Mouse (Mus musculus) splenic B cell, adult 2 months (primary cell): ENCODE data around the gene Dpy30.

Experiments used
- DNase-seq: peaks from one replicate; pipeline ENCODE4 v3.0.0-alpha.2; 2011; ENCODE audit warnings: low read depth, low spot score
- H3K27me3 ChIP-seq: 2 replicates; pipeline ENCODE4 v1.6.1; 2012; ENCODE audit warnings: mild to moderate bottlenecking, low read length, moderate library complexity, mixed read lengths; ENCODE audit not compliant: control insufficient read depth, poor library complexity, insufficient read depth, severe bottlenecking
- H3K36me3 ChIP-seq: 2 replicates; pipeline ENCODE4 v1.6.1; 2012; ENCODE audit warnings: mild to moderate bottlenecking, low read length, moderate library complexity, mixed read lengths; ENCODE audit not compliant: control insufficient read depth, poor library complexity, insufficient read depth, severe bottlenecking

Dpy30 gene

DNA sequence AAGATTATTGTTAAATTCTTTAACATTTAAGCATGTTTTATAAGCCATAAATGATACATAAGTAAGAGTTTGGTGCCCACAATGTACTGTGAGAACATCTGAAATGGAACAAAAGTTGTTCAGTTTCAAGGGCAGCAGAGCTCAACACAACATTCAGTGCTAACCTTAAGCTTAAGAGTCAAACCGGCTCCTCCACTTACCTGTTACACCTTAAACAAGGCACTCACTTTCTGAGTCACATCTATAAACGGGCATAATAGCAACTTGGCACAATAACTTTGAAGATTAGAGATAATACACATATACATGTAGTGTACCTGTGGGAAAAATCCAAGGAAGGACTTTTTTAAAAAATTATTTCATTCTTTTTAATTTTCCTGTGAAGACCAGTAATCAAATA lies 38.0 kb downstream of the Dpy30 start:
- no peak for DNase-seq
- H3K36me3 ChIP-seq: 0 out of 2 replicates have a peak, but pooled peaks cover 2% of the 10 kb centered on the region
- no peaks in the 10 kb centered on the region for H3K27me3 ChIP-seq

DNA sequence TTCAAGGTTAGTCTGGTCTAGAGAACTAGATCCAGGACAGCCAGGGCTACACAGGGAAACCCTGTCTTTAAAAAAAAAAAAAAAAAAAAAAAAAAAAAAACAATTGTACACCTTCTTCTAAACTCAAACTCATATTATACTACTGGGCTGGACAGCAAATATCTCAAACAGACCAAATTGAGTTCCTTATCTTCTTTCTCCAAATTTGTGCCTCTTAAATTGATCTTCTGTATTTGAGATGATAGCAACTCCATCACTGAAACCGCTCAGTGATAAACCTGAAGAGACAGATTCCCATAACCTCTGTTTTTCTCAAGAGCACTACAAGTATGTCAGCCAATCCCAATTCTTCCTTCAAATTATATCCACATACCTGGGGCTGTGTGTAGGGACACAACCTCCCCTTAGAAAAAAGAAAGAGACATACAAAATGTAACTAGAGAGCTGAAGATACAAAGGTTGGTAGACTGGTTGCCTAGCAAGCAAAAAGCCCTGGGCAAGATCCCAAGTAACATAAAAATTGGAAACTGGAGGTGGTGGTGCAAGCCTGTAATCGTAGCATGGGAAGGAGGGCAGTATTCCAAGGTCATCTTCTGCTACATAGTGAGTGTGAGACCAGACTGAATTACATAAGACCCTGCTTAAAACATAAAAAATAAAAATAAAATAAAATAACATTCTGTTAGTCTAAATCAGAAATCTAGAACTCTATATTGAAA lies 39.2 kb downstream of the Dpy30 start:
- Histone ChIP-seq H3K27me3 (no peaks in the 10 kb centered on the region), H3K36me3 (peaks cover 2% of the 10 kb centered on the region; the same call in 1 of the 2 replicates)
- no peak for DNase-seq

DNA sequence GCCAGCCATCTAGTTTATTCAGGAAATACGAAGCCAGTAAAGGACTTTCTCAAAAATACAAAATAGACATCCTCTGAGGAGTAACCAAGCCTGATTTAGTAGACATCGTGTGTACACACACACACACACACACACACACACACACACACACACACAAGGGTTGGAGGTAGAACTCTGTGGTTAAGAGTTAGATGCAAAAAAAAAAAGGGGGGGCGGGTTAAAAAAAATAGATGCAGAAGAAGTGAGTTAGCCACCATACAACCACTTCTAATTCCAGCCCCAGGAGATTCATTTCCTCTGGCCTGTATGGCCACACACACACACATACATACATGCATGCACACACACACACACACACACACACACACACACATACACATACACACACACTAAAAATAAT lies 41.7 kb downstream of the Dpy30 start:
- peak; percentile 11 for DNase-seq
- Histone ChIP-seq H3K36me3 (peaks cover 2% of the 10 kb centered on the region; the same call in 1 of the 2 replicates), H3K27me3 (no peaks in the 10 kb centered on the region)

DNA sequence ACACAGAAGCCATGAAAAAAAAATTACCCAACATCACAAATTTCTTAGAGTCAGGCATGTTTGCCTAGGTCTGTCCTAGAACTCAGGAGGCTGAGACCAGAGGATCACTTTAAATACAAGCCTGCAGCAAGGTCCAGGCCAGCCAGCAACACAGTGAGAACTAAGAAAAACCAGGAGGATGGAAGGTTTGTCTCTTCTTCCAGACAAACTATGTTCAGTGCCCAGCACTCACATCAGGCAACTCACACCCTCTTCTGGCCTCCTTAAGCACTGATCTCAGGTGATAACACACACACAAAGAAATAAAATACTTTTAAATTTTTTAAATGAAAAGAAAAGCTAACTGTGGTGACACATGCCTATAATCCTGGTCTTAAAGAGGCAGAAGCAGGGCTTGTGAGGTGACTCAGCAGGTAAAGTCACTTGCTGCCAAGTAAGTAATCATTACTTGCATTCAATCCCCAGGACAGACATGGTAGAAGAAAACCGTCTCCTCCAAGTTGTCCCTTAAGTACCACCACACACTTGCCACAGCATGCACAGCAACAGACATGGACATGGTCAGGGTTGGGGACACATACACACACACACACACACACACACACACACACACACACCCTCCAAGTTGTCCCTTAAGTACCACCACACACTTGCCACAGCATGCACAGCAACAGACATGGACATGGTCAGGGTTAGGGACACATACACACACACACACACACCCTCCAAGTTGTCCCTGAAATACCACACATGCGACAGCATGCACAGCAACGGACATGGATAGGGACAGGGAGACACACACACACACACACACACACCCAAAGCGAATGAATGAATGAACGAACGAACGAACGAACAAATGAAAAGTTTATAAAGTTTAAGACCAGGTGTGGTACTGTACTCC lies 44.5 kb downstream of the Dpy30 start:
- Histone ChIP-seq H3K36me3 (peaks cover 3% of the 10 kb centered on the region; the same call in 1 of the 2 replicates), H3K27me3 (no peaks in the 10 kb centered on the region)
- no peak for DNase-seq

DNA sequence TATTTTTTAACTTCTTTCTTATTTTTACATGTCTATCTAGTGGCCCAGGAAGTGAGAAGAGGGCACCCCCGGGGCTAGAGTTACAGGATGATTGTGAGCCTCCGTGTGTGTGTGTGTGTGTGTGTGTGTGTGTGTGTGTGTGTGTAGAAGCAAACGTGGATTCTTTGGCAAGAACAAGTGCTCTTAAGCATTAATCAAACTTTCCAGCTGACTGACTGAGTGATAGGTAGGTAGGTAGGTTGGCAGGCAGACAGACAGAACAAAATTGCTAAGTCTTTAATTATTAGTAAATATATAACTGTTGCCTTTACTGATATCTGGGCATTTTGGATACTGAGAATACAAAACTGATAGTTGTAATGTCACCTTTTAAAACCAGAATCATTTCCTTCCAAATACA lies 49.3 kb downstream of the Dpy30 start:
- no peak for DNase-seq
- Histone ChIP-seq H3K27me3 (no peaks in the 10 kb centered on the region), H3K36me3 (0 out of 2 replicates have a peak, but pooled peaks cover 1% of the 10 kb centered on the region)

DNA sequence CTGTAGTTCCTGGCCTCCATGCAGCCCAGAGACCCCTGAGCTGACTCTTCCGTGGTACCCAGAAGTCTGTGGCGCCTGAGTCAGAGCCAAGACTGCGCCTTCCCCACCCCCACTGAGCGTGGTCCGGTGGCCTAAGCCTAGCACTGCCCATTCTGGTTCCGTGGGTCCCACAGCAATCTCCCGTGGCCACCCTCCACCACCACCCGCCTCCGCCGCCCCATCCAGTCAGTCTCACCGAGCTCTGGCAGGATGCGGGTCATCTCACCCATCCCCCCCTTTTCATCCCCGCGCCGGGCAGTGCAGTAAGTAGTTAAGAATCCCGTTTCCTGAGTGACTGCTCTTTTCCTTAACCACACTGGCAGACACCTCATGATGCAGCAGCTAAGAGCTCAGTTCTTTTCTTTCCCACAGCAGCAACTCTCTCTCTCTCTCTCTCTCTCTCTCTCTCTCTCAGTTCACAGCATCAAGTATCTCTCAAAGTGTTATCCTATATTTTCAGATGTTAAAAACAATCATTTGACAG lies 51.0 kb downstream of the Dpy30 start:
- DNase-seq: no peak
- H3K36me3 ChIP-seq: 0 out of 2 replicates have a peak, but pooled peaks cover 1% of the 10 kb centered on the region
- no peaks in the 10 kb centered on the region for H3K27me3 ChIP-seq

DNA sequence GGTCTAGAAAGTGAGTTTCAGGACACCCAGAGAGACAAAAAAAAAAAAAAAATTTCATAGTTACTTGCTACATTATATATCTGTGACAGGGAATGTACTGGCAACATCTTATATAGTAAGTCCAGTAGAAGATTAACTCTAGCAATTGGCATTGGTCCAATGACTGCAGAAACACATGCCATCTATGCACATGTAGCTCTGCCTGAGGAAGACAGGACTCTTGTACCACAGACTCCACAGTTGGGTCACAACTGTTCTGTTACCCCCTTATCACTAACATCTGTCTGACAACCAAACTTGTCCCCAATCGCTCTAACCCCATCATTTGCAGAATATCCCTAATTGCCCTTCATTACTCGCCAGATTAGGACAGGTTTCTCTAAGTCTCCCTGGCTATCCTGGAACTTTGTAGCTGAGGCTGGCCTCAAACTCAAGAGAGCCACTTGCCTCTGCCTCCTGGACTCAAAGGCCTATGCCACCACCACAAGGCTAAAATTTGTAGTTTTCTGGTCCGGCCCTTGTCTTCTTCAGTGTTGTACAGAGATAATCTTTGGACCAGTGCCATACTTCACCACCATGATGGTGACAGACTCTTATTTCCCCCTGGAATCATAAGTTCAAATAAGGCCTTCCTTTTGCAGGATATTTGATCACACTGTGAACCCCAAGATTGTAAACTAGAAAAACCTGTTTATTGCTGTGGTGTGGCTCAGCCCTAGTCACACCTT lies 52.0 kb downstream of the Dpy30 start:
- no peak for DNase-seq
- H3K27me3 ChIP-seq: no peaks in the 10 kb centered on the region
- H3K36me3 ChIP-seq: 0 out of 2 replicates have a peak, but pooled peaks cover 1% of the 10 kb centered on the region

DNA sequence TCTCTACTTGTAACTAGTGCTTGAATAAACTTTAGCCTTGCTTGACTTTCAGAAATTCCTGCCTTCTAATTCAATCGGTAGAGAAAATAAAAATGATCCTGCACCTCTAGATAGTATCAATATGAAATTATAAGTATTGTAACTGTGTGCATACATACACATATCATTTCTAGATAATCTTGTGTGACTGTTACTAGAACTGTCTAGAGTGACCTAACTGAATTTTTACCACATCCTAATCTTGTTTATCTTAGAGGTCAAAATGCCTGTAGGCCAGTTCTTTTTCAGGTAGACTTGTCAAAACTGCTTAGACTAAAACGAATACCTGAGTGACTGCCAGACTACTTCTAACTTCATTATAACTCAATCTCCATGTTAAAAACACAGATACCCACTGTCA lies 53.5 kb downstream of the Dpy30 start:
- Histone ChIP-seq H3K36me3 (0 out of 2 replicates have a peak, but pooled peaks cover 1% of the 10 kb centered on the region), H3K27me3 (no peaks in the 10 kb centered on the region)
- DNase-seq: no peak

DNA sequence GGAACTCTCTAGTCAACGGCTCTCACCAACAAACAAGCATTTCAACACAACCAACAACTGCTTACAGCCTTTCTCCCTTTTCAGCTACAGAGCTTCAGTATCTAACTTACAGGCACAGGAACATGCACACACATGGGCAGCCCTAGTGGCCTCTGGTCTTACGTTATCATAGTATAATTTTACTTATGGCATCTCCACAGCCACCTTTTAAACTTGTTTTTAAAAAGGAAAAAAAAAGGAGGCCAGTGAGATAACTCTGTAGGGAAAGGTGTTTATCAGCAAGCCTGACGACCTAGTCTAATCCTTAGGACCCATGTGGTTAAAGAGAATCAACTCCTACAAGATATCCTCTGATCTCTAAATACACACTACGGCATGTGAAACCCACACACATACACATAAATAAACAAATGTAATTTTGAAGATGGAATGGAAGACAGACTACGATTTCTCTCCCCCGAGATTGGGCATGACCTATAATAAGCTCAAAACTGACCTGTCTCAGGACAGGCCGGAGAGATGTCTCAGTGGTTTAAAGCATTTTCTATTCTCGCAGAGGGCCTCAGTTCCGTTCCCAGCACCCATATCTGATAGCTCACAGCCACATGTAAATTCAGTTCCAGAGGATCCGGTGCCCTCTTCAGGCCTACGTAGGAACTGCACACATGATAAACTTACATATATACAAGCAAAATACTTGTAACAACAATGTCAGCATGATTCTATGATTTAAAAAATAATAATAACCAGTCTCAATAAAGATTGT lies 56.1 kb downstream of the Dpy30 start:
- H3K27me3 ChIP-seq: no peaks in the 10 kb centered on the region
- H3K36me3 ChIP-seq: no peaks in the 10 kb centered on the region
- DNase-seq: peak; percentile 24

DNA sequence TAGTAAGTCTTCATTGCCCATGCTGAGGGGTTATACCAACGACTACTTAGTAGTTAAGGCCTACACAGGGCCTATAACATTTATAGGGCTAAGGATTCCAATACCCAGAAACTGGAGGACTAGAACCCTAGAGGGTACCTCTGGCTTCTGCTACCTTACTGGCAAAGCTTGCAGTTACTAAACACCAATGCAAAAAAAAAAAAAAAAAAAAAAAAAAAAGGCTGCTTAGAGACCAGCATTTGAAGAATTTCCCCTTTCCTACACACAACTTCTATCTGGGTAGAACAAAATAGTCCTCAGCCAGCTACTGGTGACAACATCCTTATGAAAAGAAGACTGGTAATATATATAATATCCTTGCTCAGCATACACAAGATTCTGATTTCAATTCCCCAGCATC lies 58.1 kb downstream of the Dpy30 start:
- Histone ChIP-seq H3K36me3 (no peaks in the 10 kb centered on the region), H3K27me3 (no peaks in the 10 kb centered on the region)
- DNase-seq: no peak

DNA sequence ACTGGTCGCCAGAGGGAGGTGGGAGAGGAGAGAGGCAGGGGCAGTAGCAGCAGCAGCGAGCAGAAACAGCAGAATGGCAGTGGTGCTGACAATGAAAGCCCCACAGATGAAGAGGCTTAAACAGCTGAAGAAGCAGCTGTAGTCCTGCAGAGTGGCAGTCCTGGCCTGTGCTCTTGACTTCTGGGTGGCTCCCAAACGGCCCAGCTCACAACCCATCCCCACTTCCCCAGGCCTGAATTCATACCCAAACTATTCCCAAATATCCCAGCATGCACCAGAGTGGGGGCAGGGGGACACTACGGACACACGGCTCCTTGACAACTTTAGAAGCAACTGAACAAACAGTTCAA lies 58.6 kb downstream of the Dpy30 start:
- Histone ChIP-seq H3K36me3 (no peaks in the 10 kb centered on the region), H3K27me3 (no peaks in the 10 kb centered on the region)
- no peak for DNase-seq

DNA sequence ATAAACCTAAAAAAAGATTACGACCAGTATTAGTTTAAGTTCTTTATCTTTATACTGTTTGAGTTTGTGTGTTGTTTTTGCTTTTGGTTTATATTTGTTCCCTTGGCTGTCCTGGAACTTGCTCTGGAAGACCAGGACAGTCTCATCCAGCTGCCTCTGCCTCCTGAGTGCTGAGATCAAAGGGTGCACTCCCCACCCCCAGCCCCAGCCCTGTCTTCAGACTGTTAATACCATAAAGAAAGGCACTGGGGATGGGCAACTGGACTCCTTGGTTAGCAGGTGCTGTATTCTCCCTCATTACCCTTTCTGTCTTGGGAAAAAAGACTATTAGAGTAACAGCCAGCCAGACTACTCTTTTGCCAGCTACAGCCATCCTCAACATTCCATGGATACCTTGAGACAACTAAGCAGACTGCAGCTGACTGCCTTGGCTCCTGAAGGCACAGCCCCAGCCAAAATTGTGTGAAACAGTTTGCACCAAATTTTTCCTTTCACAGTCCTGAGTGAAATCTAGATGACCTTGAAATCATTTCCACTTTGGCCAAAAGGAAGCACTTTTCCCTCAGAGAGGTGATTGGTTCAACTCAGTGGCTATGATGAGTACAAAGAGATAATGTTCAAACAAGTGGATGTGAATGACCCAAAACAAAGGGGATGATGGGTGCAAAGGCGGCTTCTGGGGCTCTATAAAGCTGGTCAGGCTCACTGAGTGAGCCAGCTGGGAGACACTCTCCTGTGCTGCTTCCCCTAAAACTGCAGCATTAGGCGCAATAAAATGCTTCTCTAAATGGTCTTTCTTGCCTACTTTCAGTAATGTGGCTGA lies 59.2 kb downstream of the Dpy30 start:
- no peaks in the 10 kb centered on the region for H3K36me3 ChIP-seq
- H3K27me3 ChIP-seq: no peaks in the 10 kb centered on the region
- no peak for DNase-seq

DNA sequence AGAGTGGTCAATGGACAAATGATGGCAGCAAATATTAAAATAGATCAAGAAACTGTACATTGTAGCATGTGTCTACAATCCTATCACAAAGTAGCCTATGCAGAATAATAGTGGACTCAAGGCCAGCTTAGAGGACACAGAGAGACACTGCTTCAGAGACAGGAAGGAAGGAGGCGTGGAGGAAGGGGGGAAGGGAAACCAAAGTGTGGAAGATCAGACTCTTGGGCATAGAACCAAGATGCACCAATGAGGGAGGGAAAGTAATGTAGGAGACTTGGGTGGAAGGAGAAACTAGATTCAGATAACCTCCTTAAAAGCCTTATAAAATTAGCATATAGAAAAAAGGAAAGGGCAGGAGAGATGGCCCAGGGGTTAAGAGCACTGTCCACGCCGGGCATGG lies 61.3 kb downstream of the Dpy30 start:
- peak; percentile 37 for DNase-seq
- H3K27me3 ChIP-seq: no peaks in the 10 kb centered on the region
- H3K36me3 ChIP-seq: peaks cover 2% of the 10 kb centered on the region; the same call in 1 of the 2 replicates
